Mouse (Mus musculus) liver, embryonic 14.5 days (tissue): Measurements from ENCODE around the gene Mrgprf. TPM values are rescaled to one million over a fixed set of nuclear protein-coding genes. Genes with fewer than 3 reads are reported as not detected.

ENCODE experiments used
- ATAC-seq: fragments of 200-750 bp; cut with Nextera tagmentation; 2 replicates; pipeline ENCODE4 v1.8.0; 2017; ENCODE audit warnings: moderate number of reproducible peaks, mild to moderate bottlenecking, moderate library complexity; ENCODE audit not compliant: insufficient read depth
- DNase-seq, 3 experiments: peaks; one replicate each; pipeline ENCODE4 v3.0.0-alpha.2; 2012 to 2013; ENCODE audit warnings: low read depth in 3 of 3, low spot score in 3 of 3
- H3K27ac ChIP-seq: fragments of 300-500 bp; sonication (generic); 2 replicates; pipeline ENCODE4 v1.5.1; 2014; ENCODE audit warnings: moderate library complexity, mild to moderate bottlenecking, control low read depth, inconsistent platforms
- H3K27me3 ChIP-seq: fragments of 300-500 bp; sonication (generic); 2 replicates; pipeline ENCODE4 v1.6.1; 2014; ENCODE audit warnings: mild to moderate bottlenecking, low read length, moderate library complexity; ENCODE audit not compliant: control insufficient read depth, insufficient read depth
- H3K36me3 ChIP-seq: fragments of 300-500 bp; sonication (generic); replicated peaks from 2 replicates; pipeline ENCODE4 v1.6.1; 2014; ENCODE audit warnings: low read depth; ENCODE audit not compliant: control insufficient read depth, insufficient read depth
- H3K4me1 ChIP-seq, 2 experiments: fragments of 200-500 bp in 1 of 2; fragments of 300-500 bp in 1 of 2; sonication (generic) in 1 of 2; replicated peaks; 2 replicates each; pipeline ENCODE4 v1.6.1; 2012 to 2014; ENCODE audit warnings: antibody characterized with exemption in 1 of 2, inconsistent platforms in 1 of 2, low read length in 1 of 2; ENCODE audit not compliant: control insufficient read depth in 2 of 2, insufficient read depth in 2 of 2
- H3K4me2 ChIP-seq: fragments of 300-500 bp; sonication (generic); 2 replicates; pipeline ENCODE4 v1.6.1; 2014; ENCODE audit warnings: low read depth, mild to moderate bottlenecking, control low read depth, moderate library complexity
- H3K4me3 ChIP-seq, 2 experiments: fragments of 200-500 bp in 1 of 2; fragments of 300-500 bp in 1 of 2; sonication (generic) in 1 of 2; 2 replicates each; pipeline ENCODE4 v1.5.1; 2012 to 2014; ENCODE audit warnings: low read depth in 2 of 2, low read length in 2 of 2, mild to moderate bottlenecking in 2 of 2, control low read depth in 1 of 2, inconsistent platforms in 1 of 2, moderate library complexity in 1 of 2; ENCODE audit not compliant: insufficient read depth in 1 of 2
- H3K9ac ChIP-seq: fragments of 300-500 bp; sonication (generic); replicated peaks from 2 replicates; pipeline ENCODE4 v1.6.1; 2014; ENCODE audit warnings: mild to moderate bottlenecking, control low read depth, moderate library complexity
- H3K9me3 ChIP-seq: fragments of 300-500 bp; sonication (generic); 2 replicates; pipeline ENCODE4 v1.6.1; 2016; ENCODE audit warnings: low read length, mixed read lengths; ENCODE audit not compliant: control insufficient read depth
- CTCF ChIP-seq: IDR thresholded peaks from 2 replicates; pipeline ENCODE4 v1.5.1; 2016; ENCODE audit warnings: antibody characterized with exemption, low read depth, control low read depth
- EP300 ChIP-seq: IDR thresholded peaks from 2 replicates; pipeline ENCODE4 v1.6.1; 2016; ENCODE audit warnings: antibody characterized with exemption, low read depth
- WGBS: fragments of 180-500 bp; shearing (Covaris S2); extraction: QIAGEN DNeasy Blood & Tissue Kit; methylation state at CpG from one replicate; pipeline ENCODE4 v1.1.7; 2014; ENCODE audit not compliant: insufficient replicate concordance; 5-methylcytosine and 5-hydroxymethylcytosine counted together
- polyA plus RNA-seq, 2 experiments: library from polyadenylated mRNA; depleted of rRNA in 1 of 2; stranded (reverse) in 1 of 2; unstranded in 1 of 2; fragments of >200 nt; fragmentation: Nextera tagmentation in 1 of 2; extraction: Ambion mirVana in 1 of 2; gene quantifications; 2 replicates each; pipeline versions ENCODE4 v1.2.1 to v1.2.3; 2012 to 2014

Gene Mrgprf
- polyA plus RNA-seq, 2 experiments = 0.02 TPM; not detected in 1

- Histone ChIP-seq H3K36me3 (no peaks in the 10 kb centered on the region), H3K27ac (no peak overlapping the region), H3K4me1 (no peaks in the 10 kb centered on the region), H3K4me2 (no peak overlapping the region), H3K9ac (no peak overlapping the region), H3K9me3 (no peaks in the 10 kb centered on the region), H3K4me3 (no peak overlapping the region), H3K27me3 (no peaks in the 10 kb centered on the region)
- no peak for ATAC-seq
- TF ChIP-seq EP300 = no peak
- no peak for TF ChIP-seq CTCF
- WGBS = 59% methylated on average over 3 of the region's 3 CpGs
- no peak for DNase-seq
These were observed 11.5 kb downstream of the Mrgprf start for GRCm38 (mm10) chr7:145312137-145312536.

GRCm38 (mm10) chr7:145314785-145315411 is 14.3 kb downstream of the Mrgprf start, which contains the start of gene Mrgprd:
Gene Mrgprd, plus strand, starts transcription at chr7:145314835.
- WGBS = 67% methylated on average over 6 of the region's 6 CpGs
- no peak for ATAC-seq
- no peak within 1 kb of the TSS for H3K9ac ChIP-seq

DNA sequence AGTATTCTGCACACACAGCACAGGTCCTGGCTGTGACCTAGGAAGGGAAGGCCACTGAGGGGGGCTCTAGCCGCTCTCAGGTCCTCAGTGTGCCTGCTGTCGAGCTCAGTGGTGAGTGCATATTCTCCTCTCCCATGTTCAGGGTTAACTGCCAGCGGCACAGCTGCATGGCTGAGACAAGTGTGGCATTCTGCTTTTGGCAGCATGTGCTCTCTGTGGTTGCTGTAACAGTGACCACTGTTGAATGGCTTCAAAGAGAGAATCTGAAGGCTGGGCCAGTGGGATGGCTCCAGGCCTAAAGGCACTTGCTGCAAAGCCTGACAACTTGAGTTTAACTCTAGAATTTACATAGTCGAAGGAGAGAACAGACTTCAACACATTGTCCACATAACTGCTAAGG is 16.9 kb downstream of the Mrgprf start:
- ATAC-seq (no peak), DNase-seq (no peak)
- 50% methylated on average over 4 of the region's 4 CpGs for WGBS
- no peak overlapping the region for H3K9ac ChIP-seq
- no peaks in the 10 kb centered on the region for H3K27me3 ChIP-seq
- no peak overlapping the region for H3K27ac ChIP-seq
- no peaks in the 10 kb centered on the region for H3K9me3 ChIP-seq
- no peak overlapping the region for H3K4me3 ChIP-seq
- no peaks in the 10 kb centered on the region for H3K4me1 ChIP-seq
- TF ChIP-seq EP300 = no peak
- no peak for TF ChIP-seq CTCF
- no peak overlapping the region for H3K4me2 ChIP-seq
- H3K36me3 ChIP-seq = no peaks in the 10 kb centered on the region

More at GRCm38 (mm10) chr7:145314785-145315411, 14.3 kb downstream of the Mrgprf start, which contains the start of gene Mrgprd:
- H3K4me1 ChIP-seq = no peaks in the 10 kb centered on the region
- no peak within 1 kb of the TSS for H3K27ac ChIP-seq
- no peak for DNase-seq
- no peaks in the 10 kb centered on the region for H3K9me3 ChIP-seq
- H3K4me2 ChIP-seq = no peak within 1 kb of the TSS
- H3K4me3 ChIP-seq = no peak within 1 kb of the TSS
- H3K27me3 ChIP-seq = no peaks in the 10 kb centered on the region
- H3K36me3 ChIP-seq = no peaks in the 10 kb centered on the region
- TF ChIP-seq EP300 (no peak), CTCF (no peak)

GRCm38 (mm10) chr7:145319481-145319880 is 18.9 kb downstream of the Mrgprf start:
- DNase-seq (no peak), ATAC-seq (no peak)
- H3K9ac ChIP-seq = no peak overlapping the region
- no peak overlapping the region for H3K27ac ChIP-seq
- 35% methylated on average over 3 of the region's 3 CpGs for WGBS
- H3K4me1 ChIP-seq = no peaks in the 10 kb centered on the region
- H3K36me3 ChIP-seq = no peaks in the 10 kb centered on the region
- no peaks in the 10 kb centered on the region for H3K27me3 ChIP-seq
- no peak overlapping the region for H3K4me3 ChIP-seq
- TF ChIP-seq EP300 (no peak), CTCF (no peak)
- H3K9me3 ChIP-seq = no peaks in the 10 kb centered on the region
- no peak overlapping the region for H3K4me2 ChIP-seq

- Histone ChIP-seq H3K9ac (no peak overlapping the region), H3K9me3 (no peaks in the 10 kb centered on the region)
These were observed 23.0 kb downstream of the Mrgprf start for GRCm38 (mm10) chr7:145323607-145324006.

More at GRCm38 (mm10) chr7:145323607-145324006, 23.0 kb downstream of the Mrgprf start:
- H3K4me1 ChIP-seq = no peaks in the 10 kb centered on the region
- no peaks in the 10 kb centered on the region for H3K27me3 ChIP-seq
- H3K4me3 ChIP-seq = no peak overlapping the region
- H3K27ac ChIP-seq = no peak overlapping the region
- TF ChIP-seq CTCF (no peak), EP300 (no peak)
- ATAC-seq (no peak), DNase-seq (no peak)
- WGBS = 24% methylated on average over 4 of the region's 4 CpGs
- H3K36me3 ChIP-seq = no peaks in the 10 kb centered on the region
- no peak overlapping the region for H3K4me2 ChIP-seq
